Mouse (Mus musculus): ENCODE measurements around the gene Abat. TPM values are rescaled to one million over a fixed set of nuclear protein-coding genes. Genes with fewer than 3 reads are reported as not detected.

Gene Abat
- polyA plus RNA-seq, 1 experiment from 2014 or later: 33.9 TPM

GRCm38 (mm10) chr16:8585056-8585455 lies 71.8 kb downstream of the Abat start:
- Histone ChIP-seq H3K9ac (ENCODE audit: low read depth, low read length) (no peak overlapping the region), H3K4me1 (replicated peaks; ENCODE audit: insufficient read depth, low read length) (no peaks in the 10 kb centered on the region), H3K4me2 (ENCODE audit: low read length) (no peak overlapping the region), H3K27ac (no peak overlapping the region), H3K36me3 (ENCODE audit: insufficient read depth, low read length) (peaks cover 18% of the 10 kb centered on the region), H3K4me3 (replicated peaks; ENCODE audit: low read depth, low read length) (no peak overlapping the region), H3K9me3 (replicated peaks; ENCODE audit: low read length) (no peaks in the 10 kb centered on the region), H3K27me3 (ENCODE audit: insufficient read depth, low read length) (no peaks in the 10 kb centered on the region)
- no peak for TF ChIP-seq CTCF (IDR thresholded peaks at IDR 0.05; ENCODE audit: low read depth)
- ATAC-seq (replicated peaks; ENCODE audit: low FRiP score, low read depth) (no peak), DNase-seq (ENCODE audit: low spot score) (no peak)
- WGBS: 73% methylated on average over 5 of the region's 5 CpGs

DNA sequence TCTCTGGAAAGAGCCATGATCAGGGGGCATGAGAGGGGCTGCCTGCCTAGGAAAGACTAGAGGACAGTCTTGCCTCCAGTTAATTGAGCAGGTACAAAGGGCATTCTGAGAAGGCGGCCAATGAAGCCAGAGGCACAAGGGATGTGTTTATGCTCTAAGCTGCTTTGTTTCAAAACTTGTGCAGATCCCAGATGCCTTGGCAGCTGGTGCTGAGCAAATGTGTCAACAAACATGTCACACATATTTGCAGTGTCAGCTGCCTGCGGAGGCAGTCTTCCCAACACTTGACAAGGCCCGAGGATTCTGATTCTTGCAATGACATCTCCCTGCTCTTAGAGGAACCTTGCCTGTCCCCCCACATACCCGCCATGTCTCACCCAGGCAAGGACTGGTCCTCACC lies 82.2 kb downstream of the Abat start:
- Histone ChIP-seq H3K36me3 (ENCODE audit: insufficient read depth, low read length) (no peaks in the 10 kb centered on the region), H3K27ac (no peak overlapping the region), H3K27me3 (ENCODE audit: insufficient read depth, low read length) (no peaks in the 10 kb centered on the region), H3K9ac (ENCODE audit: low read depth, low read length) (no peak overlapping the region), H3K4me3 (replicated peaks; ENCODE audit: low read depth, low read length) (no peak overlapping the region), H3K4me1 (replicated peaks; ENCODE audit: insufficient read depth, low read length) (no peaks in the 10 kb centered on the region), H3K4me2 (ENCODE audit: low read length) (no peak overlapping the region), H3K9me3 (replicated peaks; ENCODE audit: low read length) (no peaks in the 10 kb centered on the region)
- DNase-seq (ENCODE audit: low spot score) (no peak), ATAC-seq (replicated peaks; ENCODE audit: low FRiP score, low read depth) (no peak)
- 78% methylated on average over 4 of the region's 4 CpGs for WGBS
- no peak for TF ChIP-seq CTCF (IDR thresholded peaks at IDR 0.05; ENCODE audit: low read depth)

DNA sequence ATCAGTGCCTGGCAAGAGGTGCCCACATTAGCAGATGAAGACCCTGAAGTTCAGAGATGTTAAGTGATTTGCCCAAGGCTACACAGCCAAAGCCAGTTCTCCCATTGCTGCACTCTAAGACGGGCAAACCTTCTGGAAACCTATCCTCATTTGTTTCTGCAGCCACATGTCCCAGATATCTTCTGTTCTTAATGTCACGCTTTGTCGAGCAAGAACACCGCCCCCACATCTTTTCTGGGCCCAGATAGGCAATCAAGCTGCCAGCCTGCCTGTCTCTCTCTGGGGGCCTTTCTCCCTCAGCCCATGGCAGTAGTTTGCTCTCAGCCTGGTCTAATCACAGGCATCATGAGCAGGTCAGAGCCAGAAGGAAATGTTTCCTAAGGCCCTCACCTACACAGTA lies 83.1 kb downstream of the Abat start:
- whole genome bisulfite sequencing: 51% methylated on average over 4 of the region's 4 CpGs
- Histone ChIP-seq H3K9me3 (replicated peaks; ENCODE audit: low read length) (no peaks in the 10 kb centered on the region), H3K27me3 (ENCODE audit: insufficient read depth, low read length) (no peaks in the 10 kb centered on the region), H3K36me3 (ENCODE audit: insufficient read depth, low read length) (no peaks in the 10 kb centered on the region), H3K9ac (ENCODE audit: low read depth, low read length) (no peak overlapping the region), H3K4me2 (ENCODE audit: low read length) (no peak overlapping the region), H3K4me1 (replicated peaks; ENCODE audit: insufficient read depth, low read length) (no peaks in the 10 kb centered on the region), H3K4me3 (replicated peaks; ENCODE audit: low read depth, low read length) (no peak overlapping the region), H3K27ac (no peak overlapping the region)
- DNase-seq (ENCODE audit: low spot score): peak; percentile 34
- TF ChIP-seq CTCF (IDR thresholded peaks at IDR 0.05; ENCODE audit: low read depth): no peak
- ATAC-seq (replicated peaks; ENCODE audit: low FRiP score, low read depth): no peak

- no peak for DNase-seq (ENCODE audit: low spot score)
- H3K4me1 ChIP-seq (replicated peaks; ENCODE audit: insufficient read depth, low read length): no peaks in the 10 kb centered on the region
These were observed 84.3 kb downstream of the Abat start for GRCm38 (mm10) chr16:8597516-8597915.

GRCm38 (mm10) chr16:8603789-8604188 lies 90.6 kb downstream of the Abat start:
- no peaks in the 10 kb centered on the region for H3K27me3 ChIP-seq (ENCODE audit: insufficient read depth, low read length)
- H3K36me3 ChIP-seq (ENCODE audit: insufficient read depth, low read length): no peaks in the 10 kb centered on the region
- ATAC-seq (replicated peaks; ENCODE audit: low FRiP score, low read depth): no peak
- 82% methylated on average over 3 of the region's 3 CpGs for WGBS
- no peak for TF ChIP-seq CTCF (IDR thresholded peaks at IDR 0.05; ENCODE audit: low read depth)
- H3K4me2 ChIP-seq (ENCODE audit: low read length): no peak overlapping the region
- no peaks in the 10 kb centered on the region for H3K9me3 ChIP-seq (replicated peaks; ENCODE audit: low read length)
- no peak overlapping the region for H3K27ac ChIP-seq
- no peak overlapping the region for H3K4me3 ChIP-seq (replicated peaks; ENCODE audit: low read depth, low read length)
- no peaks in the 10 kb centered on the region for H3K4me1 ChIP-seq (replicated peaks; ENCODE audit: insufficient read depth, low read length)
- no peak overlapping the region for H3K9ac ChIP-seq (ENCODE audit: low read depth, low read length)
- DNase-seq (ENCODE audit: low spot score): no peak

More at GRCm38 (mm10) chr16:8597516-8597915, 84.3 kb downstream of the Abat start:
- TF ChIP-seq CTCF (IDR thresholded peaks at IDR 0.05; ENCODE audit: low read depth): no peak
- no peak for ATAC-seq (replicated peaks; ENCODE audit: low FRiP score, low read depth)
- Histone ChIP-seq H3K36me3 (ENCODE audit: insufficient read depth, low read length) (no peaks in the 10 kb centered on the region), H3K4me3 (replicated peaks; ENCODE audit: low read depth, low read length) (no peak overlapping the region), H3K27me3 (ENCODE audit: insufficient read depth, low read length) (no peaks in the 10 kb centered on the region), H3K4me2 (ENCODE audit: low read length) (no peak overlapping the region), H3K9me3 (replicated peaks; ENCODE audit: low read length) (no peaks in the 10 kb centered on the region), H3K27ac (no peak overlapping the region), H3K9ac (ENCODE audit: low read depth, low read length) (no peak overlapping the region)
- 91% methylated on average over 5 of the region's 5 CpGs for WGBS

DNA sequence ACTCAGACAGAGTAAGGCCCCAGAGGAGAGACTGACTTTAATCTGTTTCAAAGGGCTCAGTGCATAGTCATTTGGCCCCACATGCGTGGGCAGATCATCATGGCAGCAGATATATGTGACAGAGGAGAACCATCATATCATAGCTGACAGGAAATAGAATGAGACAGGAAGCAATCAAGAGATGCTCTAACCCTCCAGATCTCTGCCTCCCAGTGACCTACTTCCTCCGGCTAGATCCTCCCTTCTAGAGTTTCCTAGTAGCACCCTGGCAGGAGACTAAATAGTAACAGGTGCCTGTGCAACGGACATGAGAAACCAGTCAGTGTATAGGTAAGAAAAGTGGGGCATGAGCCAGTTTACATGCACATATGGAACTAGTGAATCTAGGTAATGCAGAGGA lies 97.2 kb downstream of the Abat start:
- H3K27ac ChIP-seq: no peak overlapping the region
- WGBS: 58% methylated on average over 3 of the region's 3 CpGs
- H3K9me3 ChIP-seq (replicated peaks; ENCODE audit: low read length): no peaks in the 10 kb centered on the region
- H3K4me2 ChIP-seq (ENCODE audit: low read length): no peak overlapping the region
- H3K36me3 ChIP-seq (ENCODE audit: insufficient read depth, low read length): peaks cover 11% of the 10 kb centered on the region; the same call in 1 of the 2 replicates
- H3K27me3 ChIP-seq (ENCODE audit: insufficient read depth, low read length): no peaks in the 10 kb centered on the region
- no peak overlapping the region for H3K4me3 ChIP-seq (replicated peaks; ENCODE audit: low read depth, low read length)
- H3K4me1 ChIP-seq (replicated peaks; ENCODE audit: insufficient read depth, low read length): no peaks in the 10 kb centered on the region
- no peak for TF ChIP-seq CTCF (IDR thresholded peaks at IDR 0.05; ENCODE audit: low read depth)
- H3K9ac ChIP-seq (ENCODE audit: low read depth, low read length): no peak overlapping the region
- DNase-seq (ENCODE audit: low spot score) (no peak), ATAC-seq (replicated peaks; ENCODE audit: low FRiP score, low read depth) (no peak)

All from kidney, postnatal 0 days (tissue).